Mouse (Mus musculus) heart, adult 2 months (tissue): Measurements from ENCODE around the gene Yod1.

Experiments
- CTCF ChIP-seq: fragments of 200-600 bp; IDR thresholded peaks from 2 replicates; pipeline ENCODE4 v1.8.1; 2022; ENCODE audit warnings: antibody characterized with exemption, mild to moderate bottlenecking, moderate library complexity
- EP300 ChIP-seq: fragments of 200-500 bp; IDR thresholded peaks from 2 replicates; pipeline ENCODE4 v1.6.1; 2011; ENCODE audit warnings: low read depth, low read length, control low read depth; ENCODE audit not compliant: insufficient read depth
- POLR2A ChIP-seq: fragments of 200-500 bp; IDR thresholded peaks from 2 replicates; pipeline ENCODE4 v1.6.1; 2011; ENCODE audit warnings: mild to moderate bottlenecking, low read depth, low read length, control low read depth; ENCODE audit not compliant: insufficient read depth

DNA sequence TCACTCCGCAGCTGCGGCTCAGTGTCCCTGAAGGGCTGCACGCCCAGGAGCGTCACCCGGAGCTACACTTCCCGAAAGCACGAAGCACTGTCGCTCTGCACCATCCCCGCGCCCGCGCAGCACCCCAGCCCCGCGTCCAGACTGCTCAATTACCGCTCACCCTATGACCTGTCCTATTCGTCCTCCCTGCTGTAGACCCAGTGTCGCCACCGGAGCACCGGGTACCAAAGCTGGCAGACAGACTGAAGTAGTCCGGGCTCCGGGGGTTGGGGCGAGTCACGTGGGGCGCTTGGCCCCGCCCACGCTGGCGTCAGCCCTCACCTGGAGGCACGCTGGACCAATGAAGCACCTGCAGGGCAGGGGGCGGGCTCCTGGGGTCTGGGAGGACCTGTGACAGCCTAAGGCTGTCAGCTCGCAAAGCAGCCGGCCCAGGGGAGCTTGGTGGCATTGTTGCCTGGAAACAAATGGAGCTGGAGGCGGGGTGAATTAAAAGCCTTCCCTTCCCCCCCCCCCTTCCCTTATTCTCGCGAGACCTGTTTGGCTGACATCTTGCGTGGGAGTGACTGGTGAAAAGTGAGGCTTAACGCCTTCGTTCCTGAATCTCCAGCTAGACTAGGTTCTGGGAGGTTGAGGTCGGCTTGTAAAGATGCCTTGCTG lies 1.4 kb upstream of the Yod1 start, which contains the start of gene Gm29427:
- TF ChIP-seq CTCF (no peak), POLR2A (peak; percentile 77), EP300 (peak; percentile 76; the same call in 1 of the 2 replicates)
